Mouse (Mus musculus) cerebellum, adult 8-10 months (tissue): ENCODE data around the gene Vmn1r29.
"Not testable (repeated sequence)": the region's sequence is repeated elsewhere in the genome, so short reads cannot be mapped to it uniquely, and the experiment has no call there.

Experiments used
- DNase-seq: peaks from one replicate; pipeline ENCODE4 v3.0.0; 2022

Gene Vmn1r29

DNA sequence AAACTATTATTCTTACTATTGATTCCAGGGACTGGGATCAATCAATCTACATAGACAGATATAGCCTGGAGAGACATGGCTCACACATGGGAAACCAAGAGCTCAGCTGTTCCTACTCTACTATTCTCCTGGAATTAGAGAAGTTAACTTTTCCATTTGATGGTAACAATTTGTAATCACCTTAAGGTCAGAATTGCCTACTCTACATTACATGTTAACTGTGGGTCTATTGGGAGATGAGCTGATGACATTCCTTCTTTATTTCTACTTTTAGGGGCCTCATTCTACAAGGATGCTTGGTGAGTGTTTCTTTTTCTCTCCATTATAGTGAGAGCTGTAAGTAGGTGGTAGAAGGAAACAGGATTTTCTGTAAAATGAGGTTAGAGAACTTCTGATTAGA, at the start of gene Vmn1r29:
Vmn1r29 (plus strand) TSS at position 301 of the 400 bp plus-strand sequence.
- DNase-seq, result no peak

GRCm38 (mm10) chr6:58261737-58262136, 39.6 kb upstream of the Vmn1r29 start, which contains the start of gene Vmn1r28:
Vmn1r28 (plus strand) TSS chr6:58262037.
- no peak for DNase-seq

- not testable (repeated sequence) for DNase-seq
Measured at GRCm38 (mm10) chr6:58279661-58280060, 21.7 kb upstream of the Vmn1r29 start.

DNA sequence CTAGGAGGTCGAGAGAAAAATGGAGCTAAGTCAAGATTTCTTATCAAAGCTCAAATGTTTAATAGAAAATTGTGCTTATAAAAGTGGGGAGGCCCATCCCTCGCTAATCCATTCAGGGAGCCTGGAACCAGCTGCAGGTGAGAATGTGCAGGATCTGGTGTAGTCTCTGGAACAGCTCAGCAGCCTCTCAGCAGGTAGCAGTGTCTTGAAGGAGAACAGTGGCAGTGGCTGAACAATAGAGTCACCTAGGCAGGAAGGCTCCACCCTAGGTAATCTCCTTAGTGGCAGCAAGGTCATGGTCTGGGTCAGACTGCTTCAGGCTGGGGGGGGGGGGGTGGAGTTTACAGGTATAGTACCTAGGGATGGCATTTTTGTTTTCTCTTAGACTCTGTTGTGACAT, 9.1 kb upstream of the Vmn1r29 start:
- DNase-seq, result no peak

DNA sequence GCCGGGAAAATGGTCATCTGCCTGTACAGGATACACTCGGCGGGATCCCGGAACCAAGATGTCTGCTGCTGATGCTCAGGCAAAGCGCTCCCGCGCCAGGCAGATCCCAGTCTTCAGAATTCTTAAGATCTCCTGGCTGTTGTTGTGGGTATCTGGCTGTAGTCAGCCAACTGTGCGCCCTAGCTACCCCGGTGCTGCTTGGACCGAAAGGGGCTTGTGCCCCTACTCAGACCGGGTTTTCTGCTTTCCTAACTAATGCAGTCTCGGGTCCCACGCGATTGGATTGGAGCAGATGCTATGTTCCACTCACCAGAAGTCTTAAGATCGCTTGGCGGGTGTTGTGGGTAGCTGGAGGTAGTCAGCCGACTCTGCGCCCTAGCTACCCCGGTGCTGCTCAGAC, 2.8 kb upstream of the Vmn1r29 start:
- DNase-seq, result not testable (repeated sequence)

GRCm38 (mm10) chr6:58330686-58331085, 29.3 kb downstream of the Vmn1r29 start:
- not testable (repeated sequence) for DNase-seq
